Mouse (Mus musculus) CH12.LX (cell line): ENCODE results near the gene Lpin2.

Experiments used
- CHD1 ChIP-seq: IDR thresholded peaks from 2 replicates; pipeline ENCODE4 v1.6.1; 2012; ENCODE audit warnings: low read depth, low read length, improper control_type of control experiment, inconsistent platforms
- CHD2 ChIP-seq: IDR thresholded peaks from 2 replicates; pipeline ENCODE4 v1.6.1; 2011; ENCODE audit warnings: low read length, improper control_type of control experiment
- CTCF ChIP-seq, 2 experiments: IDR thresholded peaks in 1 of 2; conservative IDR thresholded peaks in 1 of 2; 2 replicates each; pipeline ENCODE4 v1.5.1; 2011 to 2012; ENCODE audit warnings: low read depth in 2 of 2, low read length in 2 of 2, improper control_type of control experiment in 1 of 2, inconsistent platforms in 1 of 2, mild to moderate bottlenecking in 1 of 2, moderate library complexity in 1 of 2
- EP300 ChIP-seq: IDR thresholded peaks from 2 replicates; pipeline ENCODE4 v1.6.1; 2011; ENCODE audit warnings: low read length, improper control_type of control experiment
- ETS1 ChIP-seq: conservative IDR thresholded peaks from 2 replicates; pipeline ENCODE4 v1.6.1; 2012; ENCODE audit warnings: low read depth, mild to moderate bottlenecking, inconsistent platforms, low read length, improper control_type of control experiment, moderate library complexity
- JUND ChIP-seq: conservative IDR thresholded peaks from 2 replicates; pipeline ENCODE4 v1.6.1; 2011; ENCODE audit warnings: low read depth, low read length, improper control_type of control experiment
- KAT2A ChIP-seq: IDR thresholded peaks from 2 replicates; pipeline ENCODE4 v1.6.1; 2012; ENCODE audit warnings: low read length, improper control_type of control experiment, inconsistent platforms; ENCODE audit not compliant: insufficient replicate concordance
- MAZ ChIP-seq: IDR thresholded peaks from 2 replicates; pipeline ENCODE4 v1.6.1; 2012; ENCODE audit warnings: low read depth, mild to moderate bottlenecking, inconsistent platforms, low read length, improper control_type of control experiment, moderate library complexity
- POLR2A ChIP-seq: IDR thresholded peaks from 2 replicates; pipeline ENCODE4 v1.6.1; 2011; ENCODE audit warnings: low read depth, mild to moderate bottlenecking, improper control_type of control experiment, low read length
- USF1 ChIP-seq: IDR thresholded peaks from 2 replicates; pipeline ENCODE4 v1.6.1; 2014; ENCODE audit warnings: low read depth, mild to moderate bottlenecking, inconsistent platforms, low read length, improper control_type of control experiment
- ZC3H11A ChIP-seq: IDR thresholded peaks from 2 replicates; pipeline ENCODE4 v1.6.1; 2012; ENCODE audit warnings: low read depth, mild to moderate bottlenecking, inconsistent platforms, low read length, improper control_type of control experiment
- ZNF384 ChIP-seq: IDR thresholded peaks from 2 replicates; pipeline ENCODE4 v1.6.1; 2012; ENCODE audit warnings: low read depth, low read length, improper control_type of control experiment, inconsistent platforms

DNA sequence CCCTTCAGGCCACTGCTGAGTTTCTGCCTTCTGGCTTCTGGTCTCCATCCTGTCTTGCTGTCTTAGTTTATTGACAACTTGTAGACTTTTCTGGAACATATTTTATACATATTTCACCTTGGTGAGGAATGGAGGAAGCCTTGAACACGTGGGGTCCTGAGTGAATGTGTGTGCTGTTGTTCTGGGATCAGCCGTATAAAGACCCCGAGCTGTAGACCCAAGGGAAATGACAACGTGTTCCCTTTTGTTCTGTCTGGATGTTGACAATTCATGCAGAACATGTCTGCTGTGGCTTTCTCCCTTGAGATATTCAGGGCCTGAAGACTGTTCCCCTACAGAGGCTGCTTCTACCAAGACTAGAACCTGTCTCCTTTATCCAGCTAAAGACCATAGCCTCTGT is 5.0 kb upstream of the Lpin2 start:
- TF ChIP-seq CTCF (conservative IDR thresholded peaks at IDR 0.05 in 1 of 2, IDR thresholded peaks at IDR 0.05 in 1 of 2; ENCODE audit: low read depth in 2 of 2, low read length in 2 of 2): no peak
- TF ChIP-seq KAT2A: no peak
- no peak for TF ChIP-seq CHD2
- TF ChIP-seq USF1: no peak
- no peak for TF ChIP-seq MAZ
- TF ChIP-seq JUND: no peak
- TF ChIP-seq POLR2A: no peak
- no peak for TF ChIP-seq ZC3H11A
- no peak for TF ChIP-seq ZNF384
- no peak for TF ChIP-seq CHD1
- TF ChIP-seq ETS1: no peak; the same call in 1 of the 2 replicates
- TF ChIP-seq EP300: peak; percentile 26; the same call in 1 of the 2 replicates
